Mouse (Mus musculus) cerebellum, adult 11-12 months (tissue): ENCODE results near the gene Sptbn4.

ENCODE experiments used
- DNase-seq: peaks from one replicate; pipeline ENCODE4 v3.0.0; 2022

Sptbn4 gene

GRCm38 (mm10) chr7:27473835-27474489, 26.5 kb upstream of the Sptbn4 start:
- no peak for DNase-seq

GRCm38 (mm10) chr7:27473156-27473834, 25.8 kb upstream of the Sptbn4 start, which contains the start of gene Sertad3:
Gene Sertad3, plus strand, starts transcription at chr7:27473768.
- peak; percentile 99 for DNase-seq

GRCm38 (mm10) chr7:27472596-27472995, 25.1 kb upstream of the Sptbn4 start:
- no peak for DNase-seq

- no peak for DNase-seq
These were observed 24.1 kb upstream of the Sptbn4 start for GRCm38 (mm10) chr7:27471390-27472120.

GRCm38 (mm10) chr7:27467648-27468047, 20.2 kb upstream of the Sptbn4 start:
- DNase-seq: no peak

GRCm38 (mm10) chr7:27460477-27460876, 13.0 kb upstream of the Sptbn4 start:
- no peak for DNase-seq

- DNase-seq: no peak
These were observed 12.2 kb upstream of the Sptbn4 start for GRCm38 (mm10) chr7:27459640-27460039.

- no peak for DNase-seq
These were observed 11.1 kb upstream of the Sptbn4 start for GRCm38 (mm10) chr7:27458614-27459013.

GRCm38 (mm10) chr7:27455273-27455672, 7.8 kb upstream of the Sptbn4 start:
- no peak for DNase-seq

GRCm38 (mm10) chr7:27454461-27455121, 7.1 kb upstream of the Sptbn4 start:
- DNase-seq: no peak

- no peak for DNase-seq
These were observed 4.8 kb upstream of the Sptbn4 start for GRCm38 (mm10) chr7:27452206-27452770.

- DNase-seq: no peak
These were observed 3.9 kb upstream of the Sptbn4 start for GRCm38 (mm10) chr7:27451359-27451758.

- peak; percentile 67 for DNase-seq
These were observed 1.9 kb upstream of the Sptbn4 start for GRCm38 (mm10) chr7:27449256-27449862.

GRCm38 (mm10) chr7:27448421-27449206, 1.1 kb upstream of the Sptbn4 start:
- DNase-seq: peak; percentile 78

GRCm38 (mm10) chr7:27446521-27447418, 716 bp downstream of the Sptbn4 start:
- DNase-seq: peak; percentile 78

GRCm38 (mm10) chr7:27446051-27446450, 1.4 kb downstream of the Sptbn4 start:
- DNase-seq: peak; percentile 58

GRCm38 (mm10) chr7:27440014-27440413, 7.5 kb downstream of the Sptbn4 start:
- DNase-seq: no peak

- no peak for DNase-seq
These were observed 9.9 kb downstream of the Sptbn4 start for GRCm38 (mm10) chr7:27437544-27437943.

- no peak for DNase-seq
These were observed 13.7 kb downstream of the Sptbn4 start for GRCm38 (mm10) chr7:27433794-27434193.

GRCm38 (mm10) chr7:27433349-27433748, 14.1 kb downstream of the Sptbn4 start:
- DNase-seq: no peak

GRCm38 (mm10) chr7:27429135-27429534, 18.4 kb downstream of the Sptbn4 start:
- DNase-seq: no peak
